Mouse (Mus musculus): ENCODE measurements around the gene Pcbp1.

The Pcbp1 gene

DNA sequence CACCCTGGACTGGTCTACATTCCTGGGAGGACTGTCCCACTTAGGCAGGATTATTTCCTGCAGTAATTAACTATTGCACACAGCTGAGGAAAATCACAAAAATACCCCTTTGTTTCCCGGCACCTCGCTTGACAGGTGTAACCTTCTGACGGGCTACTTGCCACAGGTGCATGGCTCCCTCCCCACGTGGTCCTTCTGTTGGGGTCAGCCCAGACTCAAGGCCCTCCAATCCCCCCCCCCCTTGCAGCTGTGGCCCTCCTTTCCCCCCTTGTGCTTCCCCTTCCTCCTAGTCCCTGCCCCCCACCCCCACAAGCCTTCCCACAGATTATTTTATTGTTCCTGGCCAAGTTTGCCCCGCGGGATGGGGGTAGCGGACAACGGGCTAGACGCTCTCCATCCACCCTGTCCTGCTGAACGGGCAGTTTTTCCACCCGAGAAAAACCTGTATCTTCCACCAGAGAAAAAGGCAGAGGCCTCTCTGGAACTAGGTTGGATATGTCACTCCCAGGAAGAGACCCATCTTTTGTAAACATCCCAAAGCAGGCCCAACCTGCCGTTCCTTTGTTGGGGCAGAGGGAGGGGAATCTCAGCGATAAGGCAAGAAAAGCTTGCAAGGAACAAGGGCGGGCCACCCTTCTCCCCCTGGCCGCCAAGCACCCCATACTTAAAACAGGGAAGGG lies 2.2 kb downstream of the Pcbp1 start:
- peak; percentile 54 for DNase-seq (ENCODE audit: extremely low spot score)

GRCm38 (mm10) chr6:86523242-86523754 lies 2.8 kb downstream of the Pcbp1 start:
- peak; percentile 31 for DNase-seq (ENCODE audit: extremely low spot score)

- DNase-seq (ENCODE audit: extremely low spot score): peak; percentile 33
Measured at GRCm38 (mm10) chr6:86522001-86522911, 3.9 kb downstream of the Pcbp1 start.

DNA sequence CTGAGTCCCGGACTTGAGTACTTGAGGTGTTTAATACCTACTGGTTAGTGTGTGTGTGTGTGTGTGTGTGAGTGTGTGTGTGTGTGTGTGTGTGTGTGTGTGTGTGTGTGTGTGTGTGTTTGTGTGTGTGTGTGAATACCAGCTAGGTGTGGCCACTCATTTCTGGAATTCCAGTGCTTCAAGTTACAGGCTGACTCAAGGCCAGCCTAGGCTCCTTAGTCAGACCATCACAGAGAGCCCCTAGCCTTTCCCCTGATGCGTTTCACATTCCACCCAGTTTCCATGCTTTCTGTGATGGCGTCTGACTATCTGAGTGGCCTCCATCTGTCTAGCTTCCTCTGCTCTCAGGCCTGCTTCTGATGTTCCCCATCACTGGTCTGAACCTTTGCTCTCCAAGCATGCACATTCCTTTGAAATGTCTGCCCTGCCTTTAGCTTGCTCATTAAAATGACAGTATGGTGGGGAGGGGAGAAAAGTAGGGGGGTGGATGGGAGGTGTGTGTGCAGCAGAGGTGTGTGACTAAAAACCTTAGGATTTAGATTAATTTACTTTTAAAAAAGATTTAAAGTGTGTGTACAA lies 6.3 kb downstream of the Pcbp1 start:
- no peak for DNase-seq (ENCODE audit: extremely low spot score)

DNA sequence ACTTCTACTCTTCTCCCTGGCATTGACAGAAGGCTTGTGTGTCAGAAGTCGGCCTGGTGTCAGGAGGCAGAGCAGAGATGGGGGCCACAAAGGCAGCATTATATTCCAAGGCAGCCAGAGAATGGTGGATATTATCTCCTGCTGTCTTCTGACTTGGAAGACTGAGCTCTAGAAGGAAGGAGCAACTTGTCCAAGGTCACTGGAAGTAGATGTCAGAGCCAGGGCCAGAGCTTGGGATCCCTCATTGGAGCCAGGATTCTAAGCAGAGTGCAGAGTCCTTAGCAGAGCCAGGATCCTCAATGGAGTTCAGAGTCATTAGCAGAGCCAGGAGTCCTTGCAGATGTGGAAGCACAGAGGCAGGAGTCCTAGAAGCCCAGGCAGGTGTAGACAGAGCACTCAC lies 10.1 kb downstream of the Pcbp1 start:
- no peak for DNase-seq (ENCODE audit: extremely low spot score)

DNA sequence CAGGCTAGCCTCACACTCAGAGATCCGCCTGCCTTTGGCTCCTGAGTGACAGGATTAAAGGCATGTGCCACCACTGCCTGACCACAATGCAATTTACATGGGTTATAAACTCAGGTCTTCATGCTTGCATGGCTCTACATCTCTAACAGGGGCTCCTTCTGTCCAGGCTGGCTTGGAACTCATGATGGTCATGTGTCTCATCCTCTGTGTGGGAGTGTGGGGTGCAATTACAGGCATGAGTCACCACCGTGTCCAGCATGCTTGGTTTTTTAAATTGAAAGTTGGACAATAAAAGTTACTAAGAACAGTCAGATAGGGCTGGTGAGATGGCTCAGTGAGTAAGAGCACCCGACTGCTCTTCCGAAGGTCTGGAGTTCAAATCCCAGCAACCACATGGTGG lies 12.8 kb downstream of the Pcbp1 start:
- no peak for DNase-seq (ENCODE audit: extremely low spot score)

DNA sequence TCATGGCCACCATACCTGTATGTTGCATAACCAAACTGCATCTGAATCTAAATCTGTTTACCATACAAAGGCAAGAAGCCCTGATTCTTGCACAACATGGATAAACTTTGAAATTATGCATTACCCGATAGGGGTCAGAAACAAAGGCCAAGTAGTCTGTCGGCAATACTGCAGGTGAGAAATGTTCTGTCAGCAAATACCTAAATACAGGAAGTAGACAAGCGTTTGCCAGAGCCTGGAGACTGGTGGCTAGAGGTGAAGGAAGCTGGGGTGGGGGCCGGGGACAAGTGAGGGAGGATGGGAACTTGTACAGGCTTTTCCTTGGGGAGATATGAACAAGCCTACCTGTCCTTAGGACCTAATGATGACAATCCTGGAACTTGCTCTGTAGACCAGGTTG lies 15.1 kb downstream of the Pcbp1 start:
- DNase-seq (ENCODE audit: extremely low spot score): no peak

- DNase-seq (ENCODE audit: extremely low spot score): no peak
Measured at GRCm38 (mm10) chr6:86509866-86510200, 16.3 kb downstream of the Pcbp1 start.

DNA sequence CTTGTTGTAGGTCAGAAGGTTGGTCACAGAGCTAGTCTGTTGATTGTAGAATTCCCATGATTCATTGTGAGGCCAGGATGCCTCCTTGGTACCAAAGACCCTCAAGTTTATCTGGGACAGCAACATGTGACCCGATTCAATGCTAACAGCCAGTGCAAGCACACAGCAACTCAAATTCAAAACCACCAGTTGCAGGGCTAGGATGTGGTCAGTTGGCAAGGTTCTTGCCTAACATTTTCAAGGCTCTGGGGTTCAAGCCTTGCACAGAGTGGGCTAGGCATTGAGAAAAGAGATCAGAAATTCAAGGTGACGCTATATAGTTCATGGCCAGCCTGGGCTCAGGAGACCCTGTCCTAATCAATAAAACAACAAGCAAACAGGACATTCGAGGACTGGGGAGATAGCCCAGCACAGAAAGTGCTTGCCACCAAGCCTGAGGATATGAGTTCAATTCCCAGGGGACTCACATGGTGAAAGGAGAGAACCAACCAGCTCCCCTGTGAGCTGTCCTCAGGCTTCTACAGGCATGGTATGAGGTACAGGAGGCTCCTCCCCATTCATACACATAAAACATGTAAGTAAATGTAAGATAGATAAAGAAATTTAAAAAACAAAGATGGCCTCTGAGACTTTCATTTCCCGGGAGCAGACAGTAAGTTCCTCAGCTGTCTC lies 16.8 kb downstream of the Pcbp1 start:
- DNase-seq (ENCODE audit: extremely low spot score): no peak

GRCm38 (mm10) chr6:86508736-86509135 lies 17.4 kb downstream of the Pcbp1 start:
- DNase-seq (ENCODE audit: extremely low spot score): no peak

DNA sequence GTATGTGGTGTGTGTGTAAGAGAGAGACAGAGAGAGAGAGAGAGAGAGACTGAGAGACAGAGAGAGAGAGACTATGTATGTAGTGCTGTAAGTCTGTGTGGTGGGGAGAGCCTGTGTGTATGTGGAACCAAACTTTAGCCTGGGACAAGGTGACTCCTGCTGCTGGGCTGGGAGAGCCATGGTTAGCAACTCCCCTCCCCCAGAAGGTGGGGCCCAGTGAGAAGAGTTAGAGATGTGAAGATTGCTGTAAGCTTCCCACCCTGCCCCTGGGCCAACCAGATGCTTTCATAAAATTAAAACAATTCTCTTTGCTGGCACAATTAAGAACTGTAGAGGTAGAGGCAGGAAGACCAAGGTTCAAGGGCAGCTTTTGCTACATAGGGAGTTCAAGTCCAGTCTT lies 19.0 kb downstream of the Pcbp1 start:
- DNase-seq (ENCODE audit: extremely low spot score): no peak

GRCm38 (mm10) chr6:86506309-86506708 lies 19.8 kb downstream of the Pcbp1 start:
- DNase-seq (ENCODE audit: extremely low spot score): no peak

GRCm38 (mm10) chr6:86505671-86506070 lies 20.4 kb downstream of the Pcbp1 start:
- DNase-seq (ENCODE audit: extremely low spot score): no peak

- no peak for DNase-seq (ENCODE audit: extremely low spot score)
Measured at GRCm38 (mm10) chr6:86503513-86503912, 22.6 kb downstream of the Pcbp1 start.

GRCm38 (mm10) chr6:86499571-86500109 lies 26.5 kb downstream of the Pcbp1 start:
- no peak for DNase-seq (ENCODE audit: extremely low spot score)

DNA sequence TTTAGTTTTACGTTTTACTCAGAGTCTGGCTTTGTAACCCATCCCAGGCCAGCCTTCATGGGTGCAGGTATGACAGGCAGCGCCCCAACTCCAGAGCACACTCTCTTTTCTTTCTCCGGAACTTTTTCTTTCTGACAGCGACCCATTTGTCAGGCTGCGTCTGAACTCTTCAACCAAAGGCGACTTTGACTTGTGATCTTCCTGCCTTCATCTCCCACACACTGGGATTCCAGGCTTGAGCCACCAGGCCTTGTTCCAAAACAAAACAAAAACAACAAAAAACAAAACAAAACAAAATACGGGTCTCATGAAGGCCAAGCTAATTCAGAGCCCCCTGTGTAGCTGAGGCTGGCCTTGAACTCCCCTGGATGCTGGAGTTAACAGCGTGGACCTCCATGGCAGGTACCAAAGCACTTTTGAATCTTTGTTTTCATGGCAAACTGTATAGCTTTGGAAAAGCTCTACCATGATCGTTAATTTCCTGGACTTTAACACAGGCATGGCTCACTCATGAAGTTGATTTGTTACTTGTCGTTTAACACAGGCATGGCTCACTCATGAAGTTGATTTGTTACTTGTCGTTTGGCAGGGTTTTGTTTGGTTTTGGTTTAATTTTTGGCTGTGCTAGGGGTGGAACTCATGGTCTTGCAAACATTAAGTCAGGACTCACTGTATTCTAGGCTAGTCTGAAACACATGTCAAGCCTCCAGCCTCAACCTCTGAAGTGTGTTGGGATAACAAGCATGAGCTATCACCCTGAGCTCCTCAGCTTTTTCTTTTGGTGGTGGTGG lies 28.0 kb downstream of the Pcbp1 start:
- no peak for DNase-seq (ENCODE audit: extremely low spot score)

GRCm38 (mm10) chr6:86497071-86497815 lies 28.9 kb downstream of the Pcbp1 start:
- peak; percentile 49 for DNase-seq (ENCODE audit: extremely low spot score)

GRCm38 (mm10) chr6:86496585-86496984 lies 29.5 kb downstream of the Pcbp1 start:
- DNase-seq (ENCODE audit: extremely low spot score): no peak

DNA sequence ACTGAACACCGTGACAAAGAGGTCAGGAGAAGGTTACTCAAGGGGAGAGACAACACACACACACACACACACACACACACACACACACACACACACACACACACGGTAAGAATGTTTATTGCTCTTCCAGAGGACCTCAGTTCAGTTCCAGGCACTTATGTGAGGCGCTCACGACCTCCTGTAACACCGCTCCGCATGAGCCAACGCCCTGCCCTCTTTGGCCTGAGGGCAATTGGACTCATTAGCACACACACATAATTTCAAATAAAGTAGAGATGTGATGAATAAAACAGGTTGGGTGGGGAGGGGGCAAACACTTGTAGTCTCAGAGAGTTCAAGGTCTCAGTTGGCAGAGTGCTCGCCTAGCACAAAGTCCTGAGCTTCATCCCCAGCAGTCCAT lies 30.0 kb downstream of the Pcbp1 start:
- no peak for DNase-seq (ENCODE audit: extremely low spot score)

DNA sequence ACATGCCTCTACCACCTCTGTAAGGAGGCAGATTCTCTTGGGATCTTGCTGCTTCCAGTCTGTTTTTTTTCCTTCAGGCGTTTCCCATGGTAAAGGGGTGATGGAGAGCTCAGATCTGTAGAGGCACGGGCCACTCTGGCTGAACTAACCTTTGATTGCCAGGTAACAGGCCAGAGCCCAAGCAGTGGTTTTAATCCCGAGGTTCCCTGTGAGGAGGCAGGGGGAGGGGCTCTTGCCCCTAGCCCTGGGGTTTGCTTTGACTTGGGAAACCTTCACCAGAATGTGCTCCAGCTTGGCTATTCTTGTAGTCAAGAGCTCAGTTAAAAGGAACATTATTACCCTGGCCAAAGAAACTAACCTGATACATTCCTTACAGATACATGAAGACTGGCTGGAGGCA lies 30.5 kb downstream of the Pcbp1 start:
- DNase-seq (ENCODE audit: extremely low spot score): no peak
